Mouse (Mus musculus) right cerebral cortex, postnatal 36 days (tissue): ENCODE data around the gene Tubg2.
"Not testable (repeated sequence)": the region's sequence is repeated elsewhere in the genome, so short reads cannot be mapped to it uniquely, and the experiment has no call there.

Experiments
- DNase-seq, 2 experiments: peaks; one replicate each; pipeline ENCODE4 v3.0.0; 2022; ENCODE audit warnings: low spot score in 2 of 2, mixed read lengths in 1 of 2

Tubg2 gene

DNA sequence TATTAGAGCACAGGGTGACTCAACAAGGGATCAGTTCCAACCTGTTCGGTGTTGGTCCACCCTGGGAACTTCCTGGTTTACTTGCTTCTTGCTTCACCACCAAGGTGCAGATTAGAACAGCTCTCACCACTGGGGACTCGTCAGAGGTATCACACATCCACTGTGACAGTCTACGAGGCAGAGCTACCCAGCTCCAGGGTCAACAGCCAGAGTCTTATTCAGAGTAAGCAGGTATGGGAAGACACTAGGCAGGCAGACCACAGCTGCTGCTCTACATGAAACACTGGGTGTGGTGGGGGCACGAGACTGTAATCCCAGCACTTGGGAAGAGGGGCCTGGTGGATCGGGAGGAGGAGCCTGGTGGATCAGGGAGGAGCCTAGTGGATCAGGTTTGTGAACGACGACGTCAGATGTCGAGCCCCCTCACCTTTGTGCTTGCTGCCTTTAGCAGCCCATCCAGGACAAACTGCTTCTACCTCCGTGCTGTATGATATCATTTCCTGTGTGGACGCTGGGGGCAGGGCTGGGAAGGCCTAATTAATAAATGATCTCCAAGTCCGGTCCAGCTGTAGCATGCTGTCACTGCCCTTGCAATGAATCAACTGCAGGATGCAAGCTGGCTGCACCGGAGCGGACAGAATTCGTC, 17.0 kb upstream of the Tubg2 start:
- no peak for DNase-seq

DNA sequence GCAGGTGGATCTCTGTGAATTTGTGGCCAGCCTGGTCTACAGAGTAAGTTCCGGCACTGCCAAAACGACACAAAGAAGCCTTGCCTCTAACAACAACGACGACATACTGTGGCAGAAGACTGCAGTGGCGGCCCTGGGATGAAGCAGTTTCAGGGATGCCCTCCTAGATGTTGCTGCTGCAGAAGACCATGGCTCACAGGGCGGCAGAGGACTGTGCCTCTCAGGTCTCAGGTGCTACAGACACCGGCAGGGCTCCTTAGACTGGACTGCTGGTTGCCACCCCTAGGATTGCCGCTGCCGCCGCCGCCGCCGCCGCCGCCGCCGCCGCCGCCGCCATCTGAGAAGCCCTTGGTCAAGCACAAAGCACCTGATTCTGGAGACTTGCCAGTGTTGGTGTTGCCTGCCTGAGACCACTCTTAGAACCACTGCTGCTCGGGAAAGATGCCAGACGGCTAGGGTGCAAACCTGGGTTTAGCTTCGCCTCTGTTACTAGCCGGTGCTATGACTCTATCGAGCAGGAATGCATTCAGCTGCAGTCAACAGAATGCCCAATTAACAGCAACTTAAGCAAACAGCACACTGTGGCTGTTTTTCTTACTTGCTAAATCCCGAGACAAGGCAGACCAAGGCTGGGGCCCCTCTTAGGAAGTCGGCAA, 15.4 kb upstream of the Tubg2 start:
- DNase-seq, result no peak

DNA sequence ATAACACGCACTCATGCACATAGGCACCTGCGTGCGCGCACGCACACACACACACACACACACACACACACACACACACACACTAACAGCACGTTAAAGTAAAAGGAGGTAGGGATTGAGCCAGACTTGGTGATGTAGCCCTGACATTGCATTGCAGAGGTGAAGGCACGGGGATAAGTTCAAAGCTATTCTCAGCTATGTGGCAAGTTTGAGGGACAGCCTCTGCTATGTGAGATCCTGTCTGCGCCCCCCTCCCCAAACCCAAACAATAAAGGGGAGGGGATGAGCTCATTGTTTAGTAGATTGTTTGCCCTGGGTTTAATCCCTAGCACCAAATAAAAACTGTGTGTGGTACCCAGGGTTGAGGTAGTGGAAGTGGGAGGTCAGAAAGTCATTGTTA, 14.6 kb upstream of the Tubg2 start:
- DNase-seq, result no peak

DNA sequence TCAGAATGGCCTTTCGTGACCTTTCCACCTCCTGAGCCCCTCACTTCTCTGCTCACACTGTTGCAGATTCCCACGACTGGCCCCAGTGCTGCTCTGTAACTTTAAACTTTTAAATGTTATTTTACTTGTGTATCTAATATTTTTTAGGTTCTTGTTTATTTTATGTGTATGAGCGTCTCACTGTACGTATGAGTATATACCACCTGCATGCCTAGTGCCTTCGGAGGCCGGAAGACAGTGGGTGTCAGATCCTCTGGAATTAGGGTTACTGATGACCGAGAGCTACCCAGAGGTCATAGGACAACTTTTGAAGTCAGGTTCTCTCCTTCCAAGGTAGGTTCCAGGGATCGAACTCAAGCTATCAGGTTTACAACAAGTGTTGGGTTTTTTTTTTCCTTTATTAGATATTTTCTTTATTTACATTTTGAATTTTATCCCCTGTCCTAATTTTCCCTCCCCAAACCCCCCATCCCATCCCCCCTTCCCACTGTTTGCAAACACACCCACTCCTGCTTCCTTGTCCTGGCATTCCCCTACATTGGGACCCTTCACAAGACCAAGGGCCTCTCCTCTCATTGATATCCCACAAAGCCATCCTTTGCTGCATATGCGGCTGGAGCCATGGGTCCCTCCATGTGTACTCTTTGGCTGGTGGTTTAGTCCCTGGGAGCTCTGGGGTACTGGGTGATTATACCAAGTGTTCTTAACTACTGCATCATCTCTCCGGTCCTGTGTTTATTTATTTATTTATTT, 13.3 kb upstream of the Tubg2 start:
- no peak for DNase-seq

DNA sequence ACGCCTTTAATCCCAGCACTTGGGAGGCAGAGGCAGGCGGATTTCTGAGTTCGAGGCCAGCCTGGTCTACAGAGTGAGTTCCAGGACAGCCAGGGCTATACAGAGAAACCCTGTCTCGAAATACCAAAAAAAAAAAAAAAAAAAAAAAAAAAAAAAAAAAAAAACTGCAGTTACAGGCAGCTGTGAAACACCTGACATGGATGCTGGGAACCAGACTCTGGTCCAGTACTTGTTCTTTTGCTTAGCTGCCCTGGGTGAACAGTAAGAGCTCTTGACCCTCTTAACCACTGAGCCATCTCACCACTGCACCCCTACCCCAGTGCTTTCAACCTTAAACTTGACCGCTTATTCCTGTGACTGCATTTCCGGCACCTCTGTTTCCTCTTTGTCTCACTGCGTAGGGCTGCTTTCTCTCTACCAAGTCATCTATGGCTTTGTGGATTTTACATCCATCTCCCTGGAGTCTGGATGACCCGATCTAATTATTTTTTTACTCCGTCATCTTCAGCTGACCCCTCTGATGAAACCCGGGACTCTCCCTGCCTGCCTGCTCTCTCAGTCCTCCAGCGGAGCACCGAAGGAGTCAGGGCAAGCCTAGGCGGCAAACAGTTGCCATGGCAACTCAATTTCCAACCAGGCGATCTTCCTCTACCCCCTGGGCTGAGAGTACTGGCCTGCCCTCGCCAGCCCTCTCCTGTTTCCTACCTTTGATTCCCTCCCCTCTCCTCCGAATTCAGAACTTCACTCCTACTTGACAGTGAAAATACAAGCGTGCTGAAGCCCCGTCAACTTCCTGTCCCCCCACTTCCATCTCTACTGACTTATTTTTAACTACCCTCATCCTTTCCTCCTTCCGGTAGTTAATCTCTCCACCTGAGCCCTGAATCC, 12.1 kb upstream of the Tubg2 start:
- no peak for DNase-seq

DNA sequence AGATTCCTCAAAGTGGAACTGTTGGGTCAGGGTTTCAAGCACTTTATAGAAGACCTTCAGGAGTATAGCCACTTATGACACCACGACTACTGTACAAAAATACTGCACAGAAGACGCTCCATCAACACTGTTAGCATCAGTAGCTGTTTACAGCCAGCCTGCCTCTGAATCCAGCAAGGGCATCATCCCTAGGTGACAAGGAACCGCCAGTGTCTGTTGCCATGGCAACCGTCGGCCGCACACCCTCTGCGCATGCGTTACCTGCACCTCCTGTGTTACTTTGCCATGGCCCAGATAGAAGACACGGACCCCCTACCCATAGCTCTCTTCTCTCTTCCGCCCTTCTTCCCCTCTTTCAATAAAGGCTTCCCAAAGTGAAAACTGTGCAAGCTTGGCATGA, 9.3 kb upstream of the Tubg2 start:
- DNase-seq, result no peak

DNA sequence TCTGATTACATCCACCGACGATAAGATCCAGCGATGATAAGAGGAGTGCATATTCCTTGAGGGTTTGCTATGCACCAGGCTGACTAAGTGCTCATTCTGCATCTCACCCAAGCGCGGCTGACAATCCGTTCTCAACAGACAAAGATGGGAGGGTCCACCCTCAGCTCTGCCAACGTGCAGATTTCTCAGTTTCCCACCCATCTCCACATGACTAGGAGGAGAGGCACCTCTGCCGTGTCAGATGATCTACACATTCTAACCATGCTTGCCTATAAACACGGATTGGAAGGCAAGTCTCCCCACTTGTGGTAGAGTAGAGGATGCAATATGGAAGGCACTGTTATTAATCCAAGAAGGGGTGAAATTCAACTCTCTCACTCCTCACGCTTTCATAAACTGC, 7.0 kb upstream of the Tubg2 start:
- DNase-seq, result no peak

DNA sequence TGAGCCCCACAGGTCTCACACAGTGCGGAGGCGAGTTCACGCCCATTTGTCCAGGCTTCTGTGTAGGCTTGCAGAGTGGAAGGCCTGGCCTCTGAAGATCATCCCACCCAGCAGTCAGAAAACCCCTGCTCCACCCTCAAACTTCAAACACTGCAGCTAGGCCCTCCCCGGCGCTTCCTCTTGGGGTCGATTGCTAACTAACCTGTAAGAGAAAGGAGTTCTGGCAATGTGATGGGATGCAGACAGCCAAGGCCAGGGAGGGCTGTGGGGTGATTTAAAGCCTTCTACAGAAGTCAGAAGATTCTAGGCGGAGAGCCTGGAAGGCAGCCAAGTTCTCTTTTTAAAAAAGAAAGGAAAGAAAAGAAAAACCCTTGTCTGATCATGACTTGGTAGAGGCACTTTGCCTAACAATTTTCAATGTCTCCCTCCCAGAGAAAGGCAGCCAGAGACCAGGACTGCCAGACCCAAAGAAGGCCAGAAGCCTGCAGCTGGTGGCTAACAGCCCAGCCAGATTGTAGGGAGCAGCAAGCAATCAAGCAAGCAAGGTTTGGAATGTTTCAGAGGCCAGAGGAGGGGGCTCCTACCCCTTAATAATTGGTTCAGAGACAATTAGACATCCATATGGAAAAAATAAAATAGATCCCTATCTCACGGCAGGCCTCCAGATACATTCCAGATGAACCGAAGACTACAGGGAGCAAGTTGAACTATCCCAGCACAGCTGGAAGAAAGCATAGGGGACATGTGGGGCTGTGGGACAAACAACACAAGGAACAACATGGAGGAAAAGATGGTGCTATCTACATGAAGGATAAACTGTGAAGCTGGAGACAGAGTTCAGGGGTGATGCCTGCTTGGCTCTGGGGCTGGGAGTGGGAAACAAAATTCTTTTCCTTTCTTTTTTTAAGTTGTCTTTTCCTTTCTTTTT, 6.3 kb upstream of the Tubg2 start:
- DNase-seq, result no peak

DNA sequence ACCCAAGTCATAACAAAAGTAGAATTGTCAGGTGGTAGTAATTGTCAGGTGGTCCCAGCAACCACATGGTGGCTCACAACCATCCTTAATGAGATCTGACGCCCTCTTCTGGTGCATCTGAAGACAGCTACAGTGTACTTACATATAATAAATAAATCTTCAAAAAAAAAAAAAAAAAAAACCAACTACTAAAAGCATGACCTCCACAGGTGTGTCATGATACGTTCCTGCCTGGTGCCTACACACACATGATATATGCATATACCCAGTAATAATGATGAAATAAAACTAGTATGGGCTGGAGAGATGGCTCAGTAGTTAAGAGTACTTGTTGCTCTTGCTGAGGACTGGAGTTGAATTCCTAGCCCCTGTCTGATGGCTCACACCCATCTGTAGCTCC, 4.6 kb upstream of the Tubg2 start:
- no peak for DNase-seq

DNA sequence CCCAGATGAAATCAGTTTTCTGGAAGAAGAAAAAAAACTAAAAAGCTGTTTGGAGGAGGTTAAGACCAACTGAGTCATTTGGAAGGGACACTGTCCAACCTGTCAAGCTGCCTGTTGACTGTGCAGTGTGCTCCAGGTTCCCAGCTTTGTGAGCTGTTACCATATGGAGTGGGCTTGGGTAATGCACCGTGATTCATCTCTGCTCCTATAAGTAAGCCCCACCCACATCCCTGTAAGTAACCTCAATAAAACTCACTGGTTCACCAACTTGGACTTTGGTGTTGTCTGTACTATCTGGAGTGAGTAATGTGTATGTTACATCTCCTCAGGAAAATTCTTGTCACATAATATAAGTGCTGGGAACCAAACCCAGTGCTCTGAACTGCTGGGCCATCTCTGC, 2.9 kb upstream of the Tubg2 start:
- no peak for DNase-seq

DNA sequence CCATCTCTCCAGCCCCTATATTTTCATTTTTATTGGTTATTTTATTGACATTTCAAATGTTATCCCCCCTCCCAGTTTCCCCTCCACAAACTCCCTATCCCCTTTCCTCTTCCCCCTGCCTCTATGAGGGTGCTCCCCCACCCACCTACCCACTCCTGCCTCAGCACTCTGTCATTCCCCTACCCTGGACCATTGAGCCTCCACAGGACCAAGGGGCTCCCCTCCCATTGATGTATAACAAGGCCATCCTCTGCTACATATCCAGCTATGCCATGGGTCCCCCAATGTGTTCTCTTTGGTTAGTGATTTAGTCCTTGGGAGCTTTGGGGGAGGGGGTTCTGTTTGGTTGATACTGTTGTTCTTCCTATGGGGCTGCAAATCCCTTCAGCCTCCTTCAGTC, 1.1 kb upstream of the Tubg2 start:
- DNase-seq, result no peak

DNA sequence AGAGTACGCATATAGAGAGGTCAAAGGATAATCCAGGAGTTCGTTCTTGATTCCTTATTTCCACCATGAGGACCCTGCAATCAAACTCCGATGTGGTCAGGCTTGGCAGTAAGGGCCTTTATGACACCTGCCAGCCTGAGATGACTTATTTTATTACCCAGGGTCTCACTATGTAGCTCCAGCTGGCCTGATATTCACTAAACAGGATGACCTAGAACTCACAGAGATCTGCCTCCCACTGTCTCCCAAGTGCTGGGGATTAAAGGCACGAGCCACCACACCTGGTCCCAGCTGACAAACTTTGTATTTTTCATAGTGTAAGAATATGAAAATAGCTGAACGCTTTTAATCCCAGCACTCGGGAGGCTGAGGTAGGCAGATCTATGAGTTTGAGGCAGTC, 556 bp upstream of the Tubg2 start:
- DNase-seq, result no peak

DNA sequence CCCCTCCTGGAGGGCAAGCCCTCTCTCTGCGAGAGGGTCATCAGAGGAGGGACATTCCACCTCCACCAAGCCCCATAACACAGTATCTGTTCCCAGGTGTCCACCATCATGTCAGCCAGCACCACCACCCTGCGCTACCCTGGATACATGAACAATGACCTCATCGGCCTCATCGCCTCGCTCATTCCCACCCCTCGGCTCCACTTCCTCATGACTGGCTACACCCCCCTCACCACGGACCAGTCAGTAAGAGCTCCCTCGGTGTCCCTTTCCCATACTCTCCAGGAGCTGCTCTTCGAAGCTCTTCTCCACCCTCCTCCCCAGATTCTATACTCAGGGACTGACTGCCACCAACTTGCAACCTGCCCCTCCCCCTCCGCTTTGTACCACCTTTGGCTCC, 4.4 kb downstream of the Tubg2 start:
- not testable (repeated sequence) for DNase-seq

DNA sequence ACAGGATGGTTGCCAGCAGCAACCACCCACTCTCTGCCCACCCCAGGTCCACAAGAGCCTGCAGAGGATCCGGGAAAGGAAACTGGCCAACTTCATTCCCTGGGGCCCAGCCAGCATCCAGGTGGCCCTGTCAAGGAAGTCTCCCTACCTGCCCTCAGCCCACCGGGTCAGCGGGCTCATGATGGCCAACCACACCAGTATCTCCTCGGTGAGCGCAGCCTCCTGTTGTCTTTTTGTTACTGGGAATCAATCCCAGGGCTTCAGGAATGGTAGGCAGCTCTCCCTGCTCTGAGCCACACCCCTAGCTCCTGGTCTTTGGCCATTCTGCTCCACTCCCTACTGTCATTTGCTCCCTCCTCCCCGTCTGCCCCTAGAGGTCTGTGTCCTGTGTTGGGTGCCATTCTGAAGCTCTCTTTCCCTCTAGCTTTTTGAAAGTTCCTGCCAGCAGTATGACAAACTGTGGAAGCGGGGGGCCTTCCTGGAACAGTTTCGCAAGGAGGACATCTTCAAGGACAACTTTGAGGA, 5.3 kb downstream of the Tubg2 start:
- not testable (repeated sequence) for DNase-seq

DNA sequence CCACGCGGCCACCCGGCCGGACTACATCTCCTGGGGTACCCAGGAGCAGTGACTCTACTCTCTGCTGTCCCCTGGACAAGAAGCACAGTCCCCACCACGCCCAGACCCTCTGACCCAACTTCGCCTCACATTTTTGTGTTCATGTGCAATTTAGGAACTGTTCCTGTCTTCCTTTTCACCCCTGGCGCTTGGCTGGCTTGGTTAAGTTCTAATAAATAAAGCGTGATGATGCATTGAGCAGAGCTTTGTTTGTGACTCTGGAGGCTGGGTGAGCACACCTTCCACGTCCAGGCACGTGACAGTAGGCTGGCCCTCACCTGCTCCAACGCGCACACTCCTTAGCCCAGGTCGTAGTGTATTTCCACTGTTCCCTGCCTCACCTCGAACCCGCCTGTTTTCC, 5.8 kb downstream of the Tubg2 start:
- DNase-seq, result no peak

DNA sequence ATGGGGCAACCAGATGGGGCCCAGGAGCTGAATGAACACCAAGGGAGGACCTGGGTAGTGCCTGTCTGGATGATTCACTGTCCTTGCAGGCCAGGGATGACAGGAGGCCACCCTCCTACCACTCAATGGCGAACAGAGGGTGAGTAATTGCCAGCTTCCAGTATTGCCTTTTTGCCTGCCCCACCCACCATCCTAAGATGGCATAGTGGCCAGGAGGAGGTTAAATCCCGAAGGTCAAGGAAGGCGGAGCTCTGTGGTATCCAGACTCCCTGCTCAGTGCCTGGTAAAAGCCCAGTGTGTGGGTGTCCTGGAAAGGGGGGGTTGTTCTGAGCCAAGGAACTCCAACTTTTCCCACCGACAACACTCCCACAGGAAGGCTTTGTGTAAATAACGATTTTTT, 6.6 kb downstream of the Tubg2 start:
- DNase-seq, result no peak

DNA sequence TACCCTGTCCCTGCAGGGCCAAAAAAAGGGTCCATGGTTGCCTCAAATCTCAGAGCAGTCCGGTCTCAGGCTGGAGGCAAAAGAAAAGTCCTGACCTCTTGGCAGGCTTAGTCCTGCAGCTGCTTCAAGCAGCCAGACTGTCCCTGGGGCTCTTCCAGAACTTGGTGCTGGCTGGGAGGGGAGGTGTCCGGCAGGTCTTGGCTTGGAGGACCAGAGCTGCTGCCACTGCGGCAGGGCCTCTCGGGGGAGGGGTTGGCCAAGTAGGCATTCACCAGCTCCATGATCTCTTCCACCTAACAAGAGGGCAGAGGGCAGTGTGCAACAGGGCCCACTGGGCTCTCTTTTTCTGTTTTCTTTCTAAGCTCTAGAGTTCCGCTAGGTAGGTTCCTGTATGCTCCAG, 7.1 kb downstream of the Tubg2 start:
- DNase-seq, result no peak

DNA sequence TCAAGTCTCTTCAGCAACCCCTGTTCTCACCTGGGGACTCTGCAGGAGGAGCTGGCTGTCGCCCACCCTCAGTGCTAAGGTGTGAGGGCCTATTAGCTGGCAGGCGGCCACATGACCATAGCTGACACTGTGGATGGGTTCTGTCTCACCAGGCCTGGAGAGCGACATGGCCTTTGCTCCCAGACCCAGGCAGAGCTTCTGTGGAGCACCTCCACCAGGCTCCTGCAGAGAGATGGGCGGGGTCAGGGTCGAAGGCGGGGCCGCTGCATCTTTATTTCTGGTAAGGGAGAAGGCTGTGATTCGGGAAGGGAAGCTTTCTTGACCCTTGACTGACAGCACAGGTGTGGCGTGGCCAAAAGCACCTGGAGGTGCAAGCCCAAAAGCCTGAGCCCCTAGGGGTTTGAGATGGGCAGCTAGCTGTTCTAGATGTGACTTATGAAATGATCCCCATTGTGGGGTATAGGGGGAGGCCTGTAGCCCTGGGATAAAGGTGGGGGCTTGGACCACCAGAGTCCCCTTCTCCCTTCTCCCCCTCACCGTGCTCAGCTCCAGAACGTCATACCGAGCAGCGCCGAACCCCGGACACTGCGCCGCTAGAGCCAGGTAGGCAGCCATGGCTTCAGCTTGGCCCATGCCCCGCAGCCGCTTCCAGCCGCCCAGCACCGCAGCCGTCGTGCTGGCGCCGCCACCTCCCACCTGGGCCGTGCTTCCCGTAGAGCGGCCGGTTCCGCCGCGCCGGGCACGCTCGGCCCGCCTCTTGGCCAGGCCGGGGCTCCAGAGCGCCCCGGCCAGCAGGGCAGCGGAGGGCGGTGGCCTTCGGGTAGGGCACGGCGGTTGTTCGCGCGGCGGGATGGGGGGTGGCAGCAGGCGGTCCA, 8.0 kb downstream of the Tubg2 start:
- no peak for DNase-seq

DNA sequence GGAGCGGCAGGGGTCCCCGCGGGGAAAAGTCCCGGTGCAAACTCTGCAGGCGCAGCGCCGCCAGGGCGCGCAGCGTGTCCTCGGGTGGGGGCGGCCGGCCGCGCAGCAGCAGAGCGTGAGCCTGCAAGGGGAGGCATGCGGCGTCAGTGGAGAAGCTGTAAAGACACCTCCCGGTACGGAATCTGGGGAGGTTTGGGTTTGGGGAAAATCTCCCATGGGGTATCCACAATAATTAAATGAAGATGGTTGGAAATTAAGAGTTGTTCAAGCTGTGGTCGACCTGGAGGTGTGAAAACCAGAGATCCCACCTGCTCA, 8.6 kb downstream of the Tubg2 start:
- DNase-seq, result no peak
